ENCODE assay signal across 8 mouse cellular contexts in genomic region chr17:53569829-53570228, GRCm38 (mm10). TPM values are rescaled to one million over a fixed set of nuclear protein-coding genes. Genes with fewer than 3 reads are reported as not detected.
DNase-seq lines count a peak whose midpoint lies in the region; ATAC-seq lines count a peak whose summit lies in the region.

No protein-coding gene starts in this region.

- DNase-seq in 3T3-L1 (ENCODE audit: low read depth, low spot score) (peak; percentile 79), MN1 (ENCODE audit: low spot score) (peak; percentile 87)
- peak; percentile 86 to 90 for DNase-seq in cerebellum, postnatal 10 days
- DNase-seq in heart, adult 18-20 months, result peak; percentile 87 to 93
- DNase-seq in kidney, adult 18-20 months, result peak; percentile 71
- peak; percentile 85 for DNase-seq in thymus, postnatal 14 days

- peak overlapping the region; percentile 92 for H3K4me3 ChIP-seq in liver, embryonic 15.5 days (replicated peaks)
- no peak overlapping the region for H3K4me3 ChIP-seq in neural tube, embryonic 14.5 days (ENCODE audit: low read depth, low read length)

- H3K36me3 ChIP-seq in liver, embryonic 15.5 days (replicated peaks), result no peaks in the 10 kb centered on the region
- H3K36me3 ChIP-seq in neural tube, embryonic 14.5 days (ENCODE audit: control insufficient read depth, insufficient read depth, low read length), result no peaks in the 10 kb centered on the region

- no peaks in the 10 kb centered on the region for H3K9me3 ChIP-seq in liver, embryonic 15.5 days (replicated peaks)
- H3K9me3 ChIP-seq in neural tube, embryonic 14.5 days (ENCODE audit: control insufficient read depth, low read length), result no peaks in the 10 kb centered on the region

- peak overlapping the region; percentile 97 for H3K4me2 ChIP-seq in liver, embryonic 15.5 days
- H3K4me2 ChIP-seq in neural tube, embryonic 14.5 days (ENCODE audit: low read depth, low read length), result peak overlapping the region; percentile 6; the same call in 1 of the 2 replicates

- peak overlapping the region; percentile 95 for H3K27ac ChIP-seq in liver, embryonic 15.5 days (replicated peaks)
- no peak overlapping the region for H3K27ac ChIP-seq in neural tube, embryonic 14.5 days (ENCODE audit: low read depth, low read length)

- 6% methylated on average over 6 of the region's 6 CpGs for WGBS in liver, embryonic 15.5 days (ENCODE audit: insufficient replicate concordance)
- 36% methylated on average over 6 of the region's 6 CpGs for WGBS in neural tube, embryonic 14.5 days

- ATAC-seq in liver, embryonic 15.5 days (ENCODE audit: insufficient read depth), result no peak
- no peak for ATAC-seq in neural tube, embryonic 14.5 days (ENCODE audit: low read depth)

- H3K9ac ChIP-seq in liver, embryonic 15.5 days, result peak overlapping the region; percentile 47
- H3K9ac ChIP-seq in neural tube, embryonic 14.5 days (replicated peaks; ENCODE audit: low read depth, low read length), result no peak overlapping the region

- H3K4me1 ChIP-seq in liver, embryonic 15.5 days (replicated peaks), result peaks cover 64% of the 10 kb centered on the region
- peaks cover 21% of the 10 kb centered on the region for H3K4me1 ChIP-seq in neural tube, embryonic 14.5 days (ENCODE audit: control insufficient read depth, insufficient read depth, low read length)

- no peaks in the 10 kb centered on the region for H3K27me3 ChIP-seq in liver, embryonic 15.5 days
- H3K27me3 ChIP-seq in neural tube, embryonic 14.5 days (ENCODE audit: control insufficient read depth, insufficient read depth, low read length), result no peaks in the 10 kb centered on the region

RNA-seq across cellular contexts. Expression of gene Kat2b, which starts 3.2 kb away (rescaled TPM):
- 10 to 100 TPM; 76.3 to 86.9 TPM for total RNA-seq in heart, adult 18-20 months (2021)
- 4.2 and 5.5 TPM in 2 replicates for polyA plus RNA-seq in liver, embryonic 15.5 days (2015; fragmentation: Nextera tagmentation; extraction: Ambion mirVana)
- polyA plus RNA-seq in neural tube, embryonic 14.5 days (2014; fragmentation: Nextera tagmentation; extraction: Ambion mirVana), result 10.3 and 11.2 TPM in 2 replicates

RNA-seq across cellular contexts. Expression of gene Pp2d1, which starts 30.6 kb away (rescaled TPM):
- not detected for total RNA-seq in heart, adult 18-20 months (2021)
- polyA plus RNA-seq in liver, embryonic 15.5 days (2015; fragmentation: Nextera tagmentation; extraction: Ambion mirVana), result 0.05 and 0.13 TPM in 2 replicates
- 0.42 and 0.72 TPM in 2 replicates for polyA plus RNA-seq in neural tube, embryonic 14.5 days (2014; fragmentation: Nextera tagmentation; extraction: Ambion mirVana)
